Mouse (Mus musculus) layer of hippocampus, postnatal 14 days (tissue): ENCODE measurements around the gene Clasp1. TPM values are rescaled to one million over a fixed set of nuclear protein-coding genes. Genes with fewer than 3 reads are reported as not detected.

Experiments used
- DNase-seq, 2 experiments: peaks; one replicate each; pipeline ENCODE4 v3.0.0; 2021 to 2022; ENCODE audit warnings: low spot score in 2 of 2, mixed read lengths in 1 of 2
- total RNA-seq, 2 experiments: library from RNA; stranded (reverse); gene quantifications; 2 replicates each; pipeline ENCODE4 v1.2.3; 2021

The Clasp1 gene
- total RNA-seq, 2 experiments from 2014 or later = 129 to 133 TPM

- no peak for DNase-seq
Observed at GRCm38 (mm10) chr1:118447131-118447530, 58.3 kb downstream of the Clasp1 start.

DNA sequence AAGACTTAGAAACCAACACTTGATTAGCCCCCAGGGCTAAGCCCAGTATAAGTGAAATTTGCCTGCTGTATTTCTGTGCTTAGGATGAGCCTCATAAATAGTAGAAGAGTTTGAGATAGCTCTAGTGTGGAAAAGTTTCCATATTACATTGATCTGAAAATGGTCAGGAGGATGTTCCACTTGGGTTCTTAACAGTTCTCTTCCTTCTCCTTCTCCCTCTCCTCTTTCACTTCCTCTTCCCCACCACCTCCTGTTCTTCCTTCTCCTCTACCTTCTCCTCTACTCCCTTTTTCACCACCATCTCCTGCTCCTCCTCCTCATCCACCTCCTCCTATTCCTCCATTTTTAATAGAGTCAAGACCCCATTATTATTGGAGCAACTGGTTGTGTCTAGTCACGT is 59.4 kb downstream of the Clasp1 start:
- DNase-seq = no peak

GRCm38 (mm10) chr1:118450891-118451450 is 62.1 kb downstream of the Clasp1 start:
- no peak for DNase-seq

DNA sequence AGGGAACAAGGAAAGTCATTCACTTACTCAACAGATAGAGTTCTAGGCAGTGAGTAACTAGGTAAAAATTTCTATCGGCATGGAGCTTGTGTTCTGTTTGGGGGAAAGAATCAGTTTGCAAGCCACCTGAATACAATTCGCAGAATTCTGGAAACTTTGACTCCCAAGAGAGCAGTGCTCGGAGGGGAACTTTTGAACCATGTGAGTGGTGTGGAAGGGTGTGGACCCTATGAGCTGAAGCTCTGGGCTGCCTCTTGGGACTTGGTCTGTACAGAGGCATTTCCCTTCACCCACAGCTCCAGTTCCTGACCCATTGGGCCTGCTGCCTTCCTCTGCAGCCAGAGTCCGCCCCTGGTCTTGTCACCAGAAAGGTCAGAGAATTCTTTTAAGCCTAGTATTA is 64.7 kb downstream of the Clasp1 start:
- DNase-seq = no peak

GRCm38 (mm10) chr1:118454817-118455216 is 66.0 kb downstream of the Clasp1 start:
- no peak for DNase-seq

- DNase-seq = peak; percentile 32 to 65
Observed at GRCm38 (mm10) chr1:118457256-118457882, 68.5 kb downstream of the Clasp1 start.

- no peak for DNase-seq
Observed at GRCm38 (mm10) chr1:118457883-118458259, 69.0 kb downstream of the Clasp1 start.

DNA sequence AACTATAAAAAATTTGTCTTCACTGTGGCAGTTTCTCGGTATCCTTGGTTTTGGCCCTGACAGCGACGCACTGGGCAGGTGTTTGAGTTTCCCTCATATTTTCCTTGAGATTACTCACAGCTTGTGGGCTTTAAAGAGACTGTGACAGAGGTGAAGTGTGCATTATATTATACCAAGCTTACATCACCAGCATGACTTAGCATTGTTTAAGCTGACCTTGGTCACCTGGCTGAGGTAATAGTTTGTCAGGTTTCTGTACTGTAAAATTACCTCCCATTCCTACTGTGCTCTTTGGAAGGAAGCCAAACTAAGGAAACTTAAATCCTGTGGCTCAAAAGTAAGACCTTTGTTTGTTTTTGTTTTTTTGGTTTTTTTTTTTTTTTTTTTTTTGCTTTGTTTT is 69.4 kb downstream of the Clasp1 start:
- no peak for DNase-seq

GRCm38 (mm10) chr1:118458963-118459920 is 70.4 kb downstream of the Clasp1 start:
- DNase-seq = peak; percentile 87 to 90

- DNase-seq = no peak
Observed at GRCm38 (mm10) chr1:118460716-118461115, 71.9 kb downstream of the Clasp1 start.

DNA sequence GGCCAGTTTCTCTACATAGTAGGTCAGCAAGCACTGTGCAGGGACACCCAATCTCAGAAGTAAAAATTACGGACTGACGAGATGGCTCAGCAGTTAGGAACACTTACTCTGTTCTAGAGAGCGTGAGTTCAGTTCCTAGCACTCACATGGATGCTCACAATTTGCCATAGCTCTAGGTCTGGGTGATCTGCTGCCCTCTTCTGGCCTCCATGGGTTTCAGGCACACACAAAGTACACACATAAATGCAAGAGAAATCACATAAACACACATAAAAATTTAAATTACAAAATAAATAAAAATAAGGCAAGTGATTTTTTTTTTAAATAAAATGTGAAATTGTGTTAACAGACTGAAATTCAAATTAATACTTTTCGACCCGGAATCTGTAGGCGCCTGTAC is 77.2 kb downstream of the Clasp1 start:
- no peak for DNase-seq

GRCm38 (mm10) chr1:118472386-118472785 is 83.5 kb downstream of the Clasp1 start:
- no peak for DNase-seq

GRCm38 (mm10) chr1:118476919-118477318 is 88.1 kb downstream of the Clasp1 start:
- DNase-seq = peak in 1 of 2 experiments; percentile 47

DNA sequence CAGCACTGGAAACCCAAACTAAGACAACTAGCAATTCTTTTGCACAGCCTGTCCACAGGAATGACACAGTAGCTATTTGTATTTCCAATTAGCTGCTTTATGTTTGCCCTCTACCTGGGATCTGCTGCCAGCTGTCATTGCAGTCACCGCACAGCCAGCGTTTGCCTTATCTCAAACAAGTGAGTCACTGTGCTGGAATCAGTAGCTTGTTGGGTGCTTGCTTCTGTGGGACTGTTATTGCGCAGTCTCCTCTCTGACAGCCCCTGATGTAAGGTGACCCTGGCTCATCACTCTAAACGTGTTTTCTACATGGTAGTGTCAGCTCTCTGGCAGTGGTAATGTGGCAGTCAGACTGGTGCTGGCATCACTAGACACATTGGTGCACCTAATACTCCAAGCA is 90.4 kb downstream of the Clasp1 start:
- no peak for DNase-seq

- no peak for DNase-seq
Observed at GRCm38 (mm10) chr1:118480484-118481364, 91.9 kb downstream of the Clasp1 start.

DNA sequence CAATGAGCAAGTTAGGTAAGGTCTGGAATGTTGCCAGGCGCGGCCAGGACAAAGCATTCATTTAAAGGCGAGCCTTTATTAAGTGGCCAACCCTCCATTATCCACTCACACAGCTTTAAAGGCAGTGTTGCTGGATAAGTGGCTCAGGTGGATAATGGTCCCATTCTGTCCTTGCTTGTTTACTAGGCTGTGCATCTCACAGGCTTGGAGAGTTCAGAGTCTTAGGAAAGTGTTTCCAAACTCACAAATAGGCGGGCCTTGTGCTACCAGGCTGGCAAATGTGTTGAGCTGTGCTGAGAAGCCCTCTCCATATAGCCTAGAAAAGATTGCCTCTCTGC is 92.5 kb downstream of the Clasp1 start:
- no peak for DNase-seq

DNA sequence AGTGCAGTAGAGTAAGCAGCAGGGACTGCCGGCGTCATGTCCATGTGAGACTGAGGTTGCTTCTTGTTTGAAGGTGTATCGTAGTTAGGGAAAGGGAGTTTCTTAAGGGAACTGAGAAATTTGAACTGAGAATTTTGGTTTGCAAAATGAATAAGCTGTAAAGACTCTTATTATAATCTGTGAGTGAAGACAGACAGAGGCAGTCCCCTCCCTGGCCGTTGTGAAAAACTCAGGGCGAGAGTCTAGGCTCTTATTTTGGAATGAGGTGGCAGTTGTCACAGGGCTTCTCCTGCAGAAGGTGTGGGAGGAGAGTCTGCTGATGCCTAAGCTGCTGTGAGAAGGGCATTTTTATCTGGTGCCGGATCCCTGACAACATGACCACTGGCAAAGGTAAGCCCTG is 92.8 kb downstream of the Clasp1 start:
- no peak for DNase-seq

DNA sequence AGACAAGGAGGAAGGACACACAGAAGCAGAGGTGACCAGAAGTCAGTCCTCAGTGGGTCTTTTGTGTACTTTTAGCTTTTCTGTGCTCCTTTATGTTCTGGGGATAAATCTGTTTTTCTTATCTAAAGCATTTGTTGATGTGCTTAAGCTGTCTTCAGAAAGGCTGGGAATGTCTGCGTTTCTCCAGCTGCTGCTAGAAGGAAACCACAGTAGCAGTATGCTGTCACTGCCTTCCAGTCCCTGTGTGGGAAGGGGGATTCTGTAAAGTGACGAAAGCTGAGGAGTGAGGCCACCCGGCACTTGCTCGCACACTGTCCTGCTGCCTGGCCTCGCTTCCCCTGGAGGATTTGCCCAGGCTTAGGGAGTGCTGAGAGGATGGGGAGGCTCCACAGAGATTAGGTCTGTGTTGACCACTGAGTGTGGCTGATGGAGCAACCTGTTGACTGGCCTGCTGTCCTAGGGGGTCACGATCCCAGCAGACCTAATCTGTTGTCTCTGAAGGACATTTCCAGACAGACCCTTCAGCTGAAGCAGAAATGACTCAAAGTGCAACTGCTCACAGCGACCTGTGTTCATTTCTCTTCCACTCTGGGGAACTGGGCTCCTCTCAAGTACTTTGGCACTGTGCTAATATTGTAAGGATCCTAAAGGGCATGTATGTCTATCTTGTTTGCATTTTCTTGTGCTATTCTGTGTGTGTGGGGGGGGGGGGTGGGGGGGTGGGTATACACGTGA is 93.6 kb downstream of the Clasp1 start:
- no peak for DNase-seq

DNA sequence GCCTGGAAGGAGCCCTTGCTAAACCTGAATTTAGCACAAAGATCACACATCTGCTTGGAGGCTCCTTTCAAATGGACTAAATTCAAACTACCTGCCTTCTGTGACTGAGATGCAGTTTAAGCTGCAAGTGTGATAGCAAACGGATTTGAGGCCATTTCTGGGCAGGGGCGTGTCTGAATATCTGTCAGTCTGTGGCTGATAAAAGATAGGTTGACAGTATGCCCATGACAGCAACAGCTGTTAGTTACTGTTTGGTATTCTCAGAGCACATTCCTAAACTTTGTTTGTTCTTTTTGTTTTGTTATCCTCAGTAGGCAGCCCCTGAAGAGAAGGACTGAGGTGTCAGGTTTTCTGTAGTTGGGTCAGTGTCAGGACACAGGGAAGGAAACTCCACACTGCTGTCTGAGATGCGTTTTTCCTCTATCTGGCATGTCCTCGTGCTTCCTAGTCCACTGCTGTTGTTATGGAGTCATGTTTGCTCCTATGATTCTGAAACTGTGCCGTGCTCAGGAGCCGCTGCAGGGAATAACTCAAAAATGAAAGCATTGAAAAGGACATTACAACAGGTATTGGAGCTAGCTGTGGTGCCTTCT is 94.7 kb downstream of the Clasp1 start:
- DNase-seq = no peak

DNA sequence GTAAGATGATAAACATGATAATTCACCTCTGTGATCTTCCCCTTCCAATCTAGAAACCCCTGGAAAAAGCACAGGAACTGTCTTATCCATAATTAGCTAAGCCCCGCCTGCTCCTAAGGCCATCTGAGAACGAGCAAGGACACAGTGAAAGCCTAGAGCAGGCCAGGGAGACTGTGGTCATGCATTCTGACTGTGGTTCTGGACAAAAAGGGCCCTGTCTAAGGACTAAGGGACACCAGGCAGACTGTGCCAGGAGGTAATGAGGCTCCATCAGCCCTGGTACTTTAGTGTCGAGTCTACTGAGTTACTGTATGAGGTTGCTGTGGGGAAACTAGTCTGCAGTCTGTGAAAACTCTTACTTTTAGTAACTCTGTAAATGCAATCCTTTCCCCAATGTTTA is 96.7 kb downstream of the Clasp1 start:
- DNase-seq = peak in 1 of 2 experiments; percentile 49
